Mouse (Mus musculus) layer of hippocampus, postnatal 14 days (tissue): ENCODE measurements at regions not wholly inside any gene's neighbourhood (a gene's known extent, or its start where the extent isn't known, plus 50 kb on each side); places are given as distances from the start of the nearest gene placed in this dataset.
A peak's percentile ranks its signal among the peaks of the same experiment; 100 is the strongest.
"Not testable (repeated sequence)": the region's sequence is repeated elsewhere in the genome, so short reads cannot be mapped to it uniquely, and the experiment has no call there.

ENCODE experiments used
- DNase-seq, 2 experiments: peaks; one replicate each; pipeline ENCODE4 v3.0.0; 2021 to 2022; ENCODE audit warnings: low spot score in 2 of 2, mixed read lengths in 1 of 2

DNA sequence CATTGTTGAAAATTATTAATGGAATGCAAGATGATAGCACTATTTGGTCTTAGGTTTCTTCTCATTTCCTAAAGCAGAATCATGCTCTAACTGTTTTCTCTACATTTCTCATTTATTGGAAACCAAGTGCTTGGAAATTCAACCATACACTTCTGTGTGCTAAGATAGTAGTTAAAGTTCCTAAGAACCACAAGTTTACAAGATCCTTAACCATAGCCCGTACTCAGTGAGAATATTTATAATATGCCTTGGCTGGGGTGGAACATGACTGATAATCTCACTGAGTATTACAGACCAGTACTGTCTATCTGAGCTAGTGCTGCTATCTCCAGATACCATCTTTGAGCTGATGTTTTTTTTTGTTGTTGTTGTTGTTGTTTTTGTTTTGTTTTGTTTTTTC, 236.9 kb upstream of the Tmem196 start:
- DNase-seq = not testable (repeated sequence)

DNA sequence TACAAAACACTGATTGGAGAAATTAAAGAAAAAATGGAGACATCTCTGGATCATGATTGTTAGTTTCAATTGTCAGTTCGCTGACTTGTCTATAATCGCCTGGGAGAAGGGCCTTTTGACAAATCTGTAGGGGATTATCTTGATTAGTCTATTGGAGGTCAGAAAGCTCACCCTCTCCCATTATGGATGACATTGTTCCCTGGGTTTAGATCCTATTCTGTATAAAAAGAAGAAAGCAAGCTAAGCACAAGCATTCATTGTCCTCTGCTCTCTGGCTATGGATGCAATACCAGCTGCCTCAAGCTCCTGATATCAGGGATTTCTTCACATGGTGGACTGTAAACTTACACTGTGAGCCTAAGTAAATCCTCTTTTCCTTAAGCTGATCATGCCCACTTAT, 214.8 kb upstream of the Tmem196 start:
- DNase-seq = no peak

DNA sequence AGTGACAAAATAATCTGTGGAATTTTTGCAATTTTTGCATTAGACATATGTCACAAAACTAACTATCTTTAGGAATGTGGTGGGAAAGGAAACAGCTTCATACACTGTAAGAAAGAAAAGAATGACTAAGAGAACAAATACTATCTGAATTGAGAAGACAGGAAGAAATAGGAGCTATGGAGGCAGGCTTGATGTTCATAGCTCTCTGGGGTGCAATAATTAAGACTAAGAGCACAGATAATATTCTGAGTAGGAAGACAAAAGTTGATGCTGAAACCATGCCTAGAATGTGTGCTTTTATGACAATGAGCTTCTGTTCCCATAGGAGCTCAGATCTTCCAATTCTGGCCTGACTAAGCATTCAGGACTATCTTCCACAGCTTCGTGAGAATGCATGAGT, 183.0 kb upstream of the Tmem196 start:
- no peak for DNase-seq

DNA sequence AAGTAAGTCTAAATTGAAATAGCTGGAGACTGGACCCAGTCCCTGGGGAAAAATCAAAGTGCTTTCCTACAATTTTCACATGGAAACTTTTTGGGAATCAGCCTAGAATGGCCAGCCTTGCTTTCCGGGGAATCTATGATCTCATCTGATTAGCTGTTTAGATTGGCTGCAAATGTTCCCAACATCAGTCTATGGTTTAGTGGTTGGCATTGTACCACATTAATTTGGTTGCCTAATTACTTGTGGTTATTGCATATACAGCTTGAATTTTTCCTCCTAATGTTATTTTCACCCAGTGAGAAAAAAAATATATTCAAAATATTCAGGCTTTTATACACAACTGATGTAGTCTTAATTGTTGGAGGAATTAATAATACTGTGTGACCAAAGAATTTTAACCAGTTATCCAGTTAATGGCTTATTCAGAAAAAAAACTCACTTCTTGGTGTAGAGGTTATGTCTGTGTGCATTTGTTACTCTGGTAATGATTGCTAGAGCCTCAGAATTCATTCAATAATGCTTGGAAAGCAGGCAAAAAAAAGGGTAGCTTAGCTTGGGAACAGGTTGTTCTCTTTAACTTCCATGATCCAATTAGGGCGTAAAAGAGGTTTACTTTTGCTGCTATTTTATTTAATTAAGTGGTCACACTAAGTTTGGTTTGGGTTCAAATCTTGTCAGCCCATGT, 182.2 kb upstream of the Tmem196 start:
- DNase-seq = no peak

DNA sequence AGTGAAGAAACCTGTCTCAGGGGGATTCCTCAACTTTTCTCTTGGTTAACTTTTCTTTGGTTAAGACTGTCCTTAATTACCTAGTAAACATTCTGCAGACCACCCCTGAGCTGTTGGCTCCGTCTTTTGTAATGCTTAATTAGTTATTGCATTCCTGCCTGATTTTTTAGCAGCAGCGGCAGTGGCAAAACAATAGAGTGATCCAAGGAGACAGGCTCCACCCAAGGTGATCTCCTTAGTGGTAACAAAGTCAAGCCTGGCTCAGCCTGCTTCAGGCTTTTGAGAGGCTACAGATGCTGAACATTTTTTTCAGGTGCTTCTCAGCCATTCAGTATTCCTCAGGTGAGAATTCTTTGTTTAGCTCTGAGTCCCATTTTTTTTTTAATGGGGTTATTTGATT, 168.1 kb upstream of the Tmem196 start:
- DNase-seq = no peak

DNA sequence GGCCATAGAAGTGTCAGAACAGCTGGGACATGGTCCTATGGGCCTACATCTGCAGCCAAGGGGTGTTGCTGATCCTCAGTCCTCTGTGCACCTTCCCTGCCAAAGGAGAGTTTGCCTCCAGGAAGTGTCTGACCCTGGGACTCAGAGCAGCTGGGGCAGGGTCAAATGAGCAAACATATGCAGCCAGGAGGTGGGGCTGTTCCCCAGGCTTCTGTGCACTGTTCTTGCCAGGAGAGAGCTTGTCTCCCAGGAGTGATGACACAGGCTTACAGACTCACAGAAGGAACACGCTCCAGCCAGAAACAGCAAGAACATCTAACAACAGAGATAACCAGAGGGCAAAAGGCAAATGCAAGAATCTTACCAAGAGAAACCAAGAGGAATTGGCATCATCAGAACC, 137.9 kb upstream of the Tmem196 start:
- no peak for DNase-seq

DNA sequence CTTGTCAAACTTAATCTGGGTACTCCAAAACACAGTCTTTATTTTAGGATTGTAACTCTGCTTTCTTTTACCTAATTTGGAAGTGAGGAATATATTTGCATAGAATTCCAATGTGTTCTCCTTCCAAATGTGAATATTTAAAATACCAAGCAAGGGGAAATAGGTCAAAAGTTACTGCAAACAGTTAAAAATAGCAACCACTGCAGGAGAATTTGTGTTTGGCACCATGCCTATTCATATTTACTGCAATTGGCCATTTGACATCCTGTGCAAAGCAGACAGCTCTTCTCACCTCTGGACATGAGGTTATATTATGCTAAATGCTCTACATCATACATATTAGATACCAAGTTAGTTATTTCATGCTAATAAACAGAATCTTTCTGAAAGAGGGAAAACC, 129.4 kb upstream of the Tmem196 start:
- DNase-seq = no peak

DNA sequence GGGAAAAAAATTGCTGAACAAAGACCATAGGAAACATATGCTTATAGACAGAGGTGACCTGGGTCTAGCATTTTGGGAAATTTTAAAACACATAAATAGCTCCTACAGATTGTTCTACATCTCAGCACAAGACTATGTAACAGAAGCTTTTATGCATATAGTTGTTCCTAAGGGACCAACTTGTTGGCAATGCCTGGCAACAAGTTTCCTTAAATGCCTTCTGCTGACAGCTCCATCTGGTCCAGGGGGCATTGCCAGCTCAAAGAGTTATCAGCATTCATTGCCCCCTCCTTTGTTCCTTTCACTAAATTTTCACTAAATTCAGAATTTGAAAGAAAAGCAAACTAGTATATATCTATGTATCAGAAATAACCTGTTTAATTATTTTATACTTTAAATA, 106.5 kb upstream of the Tmem196 start:
- peak in 1 of 2 experiments; percentile 15 for DNase-seq

DNA sequence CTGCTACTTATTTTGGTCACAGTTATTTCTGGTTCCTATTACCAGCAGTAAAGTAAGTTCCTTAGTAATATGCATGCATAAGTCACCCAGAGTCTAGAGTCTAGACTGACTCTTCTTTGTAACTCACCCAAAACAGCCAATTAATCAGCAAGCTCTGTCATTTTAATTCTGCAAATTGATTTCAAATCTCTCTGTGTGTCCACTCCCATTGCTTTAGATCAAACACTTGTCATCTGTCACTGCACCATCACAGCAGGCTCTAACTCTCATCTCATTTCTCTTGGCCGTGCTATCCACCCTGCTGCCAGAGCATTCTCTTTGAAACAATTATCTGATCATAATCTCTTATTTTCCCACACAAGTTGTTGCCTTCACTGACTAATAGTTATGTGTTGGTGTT, 63.9 kb upstream of the Tmem196 start:
- DNase-seq = peak in 1 of 2 experiments; percentile 13

DNA sequence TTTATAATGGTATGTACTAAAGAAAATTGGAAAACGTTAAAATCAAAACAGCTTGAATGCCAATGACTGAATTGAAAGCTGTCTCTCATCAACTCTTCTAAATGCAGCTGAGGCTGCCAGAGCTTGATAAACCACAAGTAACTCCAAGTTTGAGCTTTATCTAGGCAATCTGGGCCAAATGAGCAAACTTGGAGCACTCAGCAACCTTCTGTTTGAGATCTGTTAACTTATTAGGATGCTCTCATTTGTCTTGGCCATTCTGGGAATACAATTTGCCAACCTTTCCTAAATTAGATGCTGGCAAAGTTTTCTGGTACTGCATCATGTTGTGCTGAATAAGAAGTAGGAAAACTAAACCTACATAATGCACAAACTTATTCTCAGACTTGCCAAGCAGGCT, 55.6 kb upstream of the Tmem196 start:
- DNase-seq = peak in 1 of 2 experiments; percentile 45
